Mouse (Mus musculus) retina, postnatal 7 days (tissue): ENCODE measurements at regions not wholly inside any gene's neighbourhood (a gene's known extent, or its start where the extent isn't known, plus 50 kb on each side); places are given as distances from the start of the nearest gene placed in this dataset.

ENCODE experiments used
- DNase-seq: peaks from one replicate; pipeline ENCODE4 v3.0.0-alpha.2; 2012; ENCODE audit warnings: low read depth, low spot score

DNA sequence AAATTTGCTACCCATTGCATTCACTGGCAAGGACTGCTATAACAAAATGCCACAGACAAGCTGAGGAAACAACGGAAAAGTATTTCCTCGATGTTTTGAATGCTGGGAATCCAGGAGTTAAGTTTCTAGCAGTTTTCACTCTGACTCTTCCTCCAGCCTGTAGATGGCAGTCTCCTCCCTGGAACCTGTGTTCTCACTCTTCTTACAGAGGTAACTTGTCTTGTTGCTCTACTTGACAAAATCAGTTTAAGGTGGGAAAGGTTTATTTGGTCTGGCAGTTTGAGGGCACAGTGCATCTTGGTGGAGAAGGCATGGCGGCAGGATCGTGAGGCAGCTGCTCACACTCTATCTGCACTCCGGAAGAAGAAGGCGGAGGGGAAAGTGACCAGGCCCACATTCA lies 181.3 kb upstream of the Nckap5 start:
- no peak for DNase-seq

DNA sequence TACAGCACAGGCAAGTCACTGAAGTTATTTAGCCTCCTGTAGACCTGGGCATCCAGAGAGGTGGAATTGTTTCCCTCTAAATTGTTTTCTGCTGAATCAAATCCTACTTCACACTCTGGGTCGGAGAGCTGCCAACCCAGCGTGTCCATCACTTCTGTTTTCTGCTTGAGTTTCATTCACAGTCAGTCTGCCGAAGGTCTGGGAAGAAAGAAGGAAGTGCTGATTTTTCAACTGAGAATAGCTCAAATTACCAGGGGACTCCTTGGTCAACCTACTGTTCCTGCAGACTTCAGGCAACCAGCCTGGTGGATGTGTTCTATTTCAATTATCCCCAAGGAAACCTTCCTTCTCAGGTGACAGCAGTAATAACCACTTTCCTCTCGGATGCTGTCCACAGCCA lies 179.1 kb upstream of the Nckap5 start:
- DNase-seq = no peak

GRCm38 (mm10) chr1:127001700-127002099 lies 171.1 kb upstream of the Nckap5 start:
- DNase-seq = no peak

DNA sequence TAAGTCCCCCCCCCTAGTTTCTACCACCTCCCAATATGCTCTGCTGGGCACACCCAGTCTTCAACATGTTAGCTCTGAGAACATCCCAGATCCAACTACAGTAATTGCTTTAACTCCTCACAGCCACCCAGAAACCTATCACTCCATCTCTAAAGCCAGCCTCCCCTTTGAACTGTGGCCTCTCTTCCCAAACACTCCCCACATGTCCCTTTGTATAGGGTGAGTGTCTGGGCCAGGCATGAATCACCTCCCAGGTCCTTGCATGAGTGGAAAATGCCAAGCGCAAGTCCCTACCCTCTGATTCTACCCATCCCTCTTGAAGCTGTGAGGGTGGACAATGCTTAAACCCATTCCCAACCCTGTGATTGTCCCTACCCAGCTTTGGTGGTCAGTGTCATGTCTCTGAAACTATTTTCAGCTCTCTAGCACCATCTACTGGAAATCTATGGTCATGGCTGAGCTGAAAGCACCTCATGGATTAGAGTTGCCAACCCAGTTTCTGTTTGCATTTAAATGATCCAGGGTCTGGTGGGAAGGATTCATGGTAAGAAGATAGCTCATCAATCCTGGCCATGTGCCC lies 162.6 kb upstream of the Nckap5 start:
- peak; percentile 70 for DNase-seq

DNA sequence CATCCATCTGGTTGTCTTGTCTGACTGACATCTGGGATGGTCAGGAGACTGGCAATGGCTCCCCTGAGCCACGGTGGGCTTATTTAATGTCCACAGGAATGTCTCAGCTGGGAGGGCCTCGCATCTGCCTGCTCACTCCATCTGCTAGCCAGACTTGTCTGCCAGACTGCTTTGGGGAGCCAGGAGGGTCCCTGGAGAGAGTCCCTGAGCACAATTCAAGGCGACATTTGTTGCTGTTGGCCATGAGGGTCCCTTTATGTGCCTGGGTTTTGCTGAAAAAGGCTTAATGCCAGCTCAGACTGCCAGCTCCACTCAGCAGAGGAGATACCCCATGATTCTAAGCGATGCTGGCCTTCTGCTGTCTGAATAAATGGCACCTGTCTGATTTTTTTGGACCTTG lies 161.8 kb upstream of the Nckap5 start:
- no peak for DNase-seq

DNA sequence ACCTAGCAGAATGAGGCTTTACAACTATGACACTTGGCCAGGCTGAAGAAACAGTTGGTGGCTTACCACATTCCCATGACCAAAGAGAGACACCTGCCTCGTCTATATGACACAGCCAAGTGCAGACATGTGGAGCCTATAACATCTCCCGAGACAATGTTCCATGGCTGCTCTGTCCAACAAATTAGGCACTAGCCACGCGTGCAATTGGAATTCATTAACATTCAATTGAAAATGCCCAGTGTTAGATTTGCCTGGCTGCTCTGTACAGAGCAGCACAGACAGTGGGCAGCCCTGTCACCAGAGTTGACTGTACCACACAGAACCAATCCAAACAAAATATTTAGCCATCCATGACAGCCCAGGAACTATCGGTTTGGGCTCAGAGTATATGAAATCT lies 152.2 kb upstream of the Nckap5 start:
- no peak for DNase-seq

GRCm38 (mm10) chr1:126980311-126980710 lies 149.7 kb upstream of the Nckap5 start:
- no peak for DNase-seq

GRCm38 (mm10) chr1:126973871-126974270 lies 143.3 kb upstream of the Nckap5 start:
- no peak for DNase-seq

- DNase-seq = no peak
These were observed 141.3 kb upstream of the Nckap5 start for GRCm38 (mm10) chr1:126971777-126972421.

DNA sequence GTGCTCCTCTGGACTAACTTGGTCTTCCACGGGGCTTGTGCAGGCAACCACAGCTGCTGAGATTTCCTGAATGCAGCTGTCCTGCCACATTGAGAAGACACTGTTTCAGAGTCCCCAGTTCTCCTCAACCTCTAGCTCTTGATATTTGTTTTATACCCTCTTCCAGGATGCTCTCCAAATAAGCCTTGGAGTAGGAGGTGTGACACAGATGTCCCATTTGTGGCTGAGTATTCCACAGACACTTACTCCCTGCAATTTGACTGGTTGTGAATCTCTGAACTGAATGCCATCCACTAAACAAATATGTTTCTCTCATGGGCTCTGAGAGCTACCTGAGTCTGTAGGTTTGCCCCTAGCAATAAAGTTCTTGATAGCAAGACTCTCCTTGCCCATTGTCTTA lies 140.5 kb upstream of the Nckap5 start:
- no peak for DNase-seq

GRCm38 (mm10) chr1:126966394-126966793 lies 135.8 kb upstream of the Nckap5 start:
- DNase-seq = no peak

DNA sequence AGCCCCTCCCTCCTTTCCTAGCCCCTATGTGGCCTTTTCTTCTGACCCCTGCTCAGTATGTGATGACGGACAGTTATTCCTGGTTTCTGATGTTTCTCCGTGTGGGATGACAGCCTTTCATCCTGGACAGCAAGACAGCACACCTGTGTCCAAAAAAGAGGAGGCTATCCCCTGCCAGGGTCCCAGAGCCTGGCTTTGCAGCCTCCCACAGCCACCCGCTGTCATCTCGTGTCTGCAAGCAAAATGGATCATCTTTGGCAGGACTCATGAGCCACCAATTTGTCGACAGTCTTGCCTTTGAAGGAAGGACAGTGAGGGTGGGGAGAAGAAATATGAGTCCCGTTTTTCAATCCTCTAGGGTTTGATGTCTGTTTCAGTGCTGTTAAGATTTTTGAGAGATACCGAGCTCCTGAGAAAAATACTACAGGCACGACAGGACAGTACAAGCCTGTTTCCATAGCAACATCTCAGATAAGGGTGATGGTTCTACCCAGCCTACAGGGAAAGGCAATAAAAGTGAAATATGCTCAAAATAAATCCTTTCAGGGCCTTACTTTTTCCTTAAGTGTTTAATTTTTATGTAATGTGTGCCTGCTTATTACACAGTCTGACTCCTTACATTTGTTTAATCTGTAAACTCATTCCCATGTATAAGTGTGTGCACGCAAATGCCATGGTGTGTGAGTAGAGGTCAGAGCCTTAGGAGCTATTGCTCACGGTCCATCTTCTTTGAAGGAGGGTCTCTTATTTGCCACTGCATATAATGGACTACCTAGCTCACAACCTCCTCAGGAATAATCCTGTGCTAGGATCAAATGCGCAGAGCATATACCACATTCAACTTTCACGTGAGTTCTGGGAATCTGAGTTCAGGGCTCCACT lies 125.5 kb upstream of the Nckap5 start:
- DNase-seq = no peak

DNA sequence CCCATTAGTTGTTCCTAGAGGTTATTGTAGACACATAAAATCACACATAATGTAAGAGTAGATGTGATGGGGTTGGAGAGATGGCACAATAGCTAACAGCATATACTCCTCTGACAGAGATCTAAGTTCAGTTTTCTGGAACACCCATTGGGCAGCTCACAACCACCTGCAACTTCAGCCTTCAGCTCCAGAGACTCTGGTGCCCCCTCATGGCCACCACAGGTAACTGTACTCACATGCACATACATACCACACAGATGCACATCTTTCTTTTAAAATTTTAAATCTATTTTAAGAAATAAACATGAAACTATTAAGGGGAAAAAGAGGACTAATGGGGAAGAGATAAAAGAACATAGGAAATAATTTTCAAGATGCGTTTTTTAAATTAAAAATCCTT lies 117.3 kb upstream of the Nckap5 start:
- DNase-seq = no peak

- no peak for DNase-seq
These were observed 102.1 kb upstream of the Nckap5 start for GRCm38 (mm10) chr1:126932658-126933057.

- DNase-seq = peak; percentile 61
These were observed 101.2 kb upstream of the Nckap5 start for GRCm38 (mm10) chr1:126931754-126932153.

- DNase-seq = no peak
These were observed 100.5 kb upstream of the Nckap5 start for GRCm38 (mm10) chr1:126931093-126931492.

- DNase-seq = no peak
These were observed 100.0 kb upstream of the Nckap5 start for GRCm38 (mm10) chr1:126930611-126931010.

DNA sequence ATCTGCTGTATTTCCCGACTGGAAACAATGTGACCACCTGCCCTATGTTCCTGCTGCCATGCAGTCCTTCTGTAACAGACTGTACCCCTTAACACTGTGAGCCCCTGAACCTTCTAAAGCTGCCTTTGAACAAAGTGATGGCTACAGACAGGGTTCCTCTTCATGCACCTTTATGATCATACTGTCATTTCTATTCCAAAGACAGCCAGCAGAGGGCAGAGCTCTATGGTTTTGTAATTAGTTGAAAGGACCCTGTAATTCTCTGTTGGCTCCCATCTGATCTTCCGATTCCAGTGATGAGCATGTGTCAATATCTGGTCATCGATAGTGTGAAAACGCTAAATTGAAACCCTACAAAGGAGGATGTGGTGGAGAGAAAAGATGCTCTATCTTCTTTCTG lies 99.1 kb upstream of the Nckap5 start:
- DNase-seq = no peak

- DNase-seq = no peak
These were observed 97.6 kb upstream of the Nckap5 start for GRCm38 (mm10) chr1:126928186-126928585.

GRCm38 (mm10) chr1:126925150-126926035 lies 94.8 kb upstream of the Nckap5 start:
- DNase-seq = peak; percentile 30

DNA sequence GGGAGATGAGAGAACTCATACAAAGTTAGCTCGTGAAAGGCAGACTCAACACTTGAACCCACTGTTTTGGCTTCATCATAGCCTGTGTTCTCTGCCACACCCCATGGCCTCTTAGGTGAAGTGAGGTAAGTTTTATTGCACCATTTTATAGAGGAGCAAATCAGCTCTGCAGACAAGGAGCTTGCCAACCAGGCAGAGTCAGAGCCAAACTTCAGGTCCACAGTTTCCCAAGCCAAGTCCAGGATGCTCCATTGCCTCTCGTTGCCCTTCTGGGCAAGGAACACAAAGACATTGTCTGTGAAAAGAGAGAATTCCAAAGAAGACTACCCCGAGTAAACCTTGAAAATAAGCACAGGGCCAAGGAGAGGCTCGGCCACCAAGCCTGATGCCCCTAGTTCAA lies 93.4 kb upstream of the Nckap5 start:
- no peak for DNase-seq

- no peak for DNase-seq
These were observed 91.6 kb upstream of the Nckap5 start for GRCm38 (mm10) chr1:126922231-126922630.
